Comparison of ENCODE assay signal across 18 mouse cellular contexts in the genomic region with DNA sequence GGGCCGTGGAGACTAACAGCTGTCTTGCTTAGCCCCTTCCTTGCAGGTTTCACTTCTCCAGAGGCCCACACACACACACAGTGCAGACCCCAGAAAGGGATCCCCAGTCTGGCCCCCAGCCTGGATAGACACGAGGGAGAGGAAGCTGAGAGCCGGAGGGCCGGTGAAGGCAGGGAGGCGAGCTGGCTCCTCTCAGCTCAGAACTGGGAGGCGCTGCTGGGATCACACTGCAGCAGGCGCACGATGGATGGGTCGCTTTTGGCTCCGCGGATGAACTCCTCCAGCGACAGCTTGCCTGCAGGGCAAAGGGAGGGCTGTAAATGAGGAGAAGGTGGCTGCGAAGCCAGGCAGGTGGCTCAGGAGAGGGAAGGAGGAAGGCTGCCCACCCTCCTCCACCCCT. TPM values are rescaled to one million over a fixed set of nuclear protein-coding genes. Genes with fewer than 3 reads are reported as not detected.
DNase-seq lines count a peak whose midpoint lies in the region; ATAC-seq lines count a peak whose summit lies in the region.
"Had no signal": no experiment of that assay in that cellular context is flagged by ENCODE, and none has a peak within 500 bp of the region (broad histone marks: within the 10 kb centered on the region; RNA-seq: fewer than 3 reads in every experiment).

No protein-coding gene starts in this region.

- no peaks in the 10 kb centered on the region for H3K36me3 ChIP-seq in hindbrain, embryonic 12.5 days
- H3K36me3 ChIP-seq in hindbrain, embryonic 16.5 days (ENCODE audit: control insufficient read depth, insufficient read depth, low read length), result no peaks in the 10 kb centered on the region
- H3K36me3 ChIP-seq in midbrain, embryonic 13.5 days, result no peaks in the 10 kb centered on the region
- no peaks in the 10 kb centered on the region for H3K36me3 ChIP-seq in midbrain, embryonic 16.5 days (ENCODE audit: control insufficient read depth, insufficient read depth, low read length)
- no peaks in the 10 kb centered on the region for H3K36me3 ChIP-seq in hindbrain, embryonic 14.5 days (replicated peaks; ENCODE audit: control insufficient read depth, insufficient read depth)
- no peaks in the 10 kb centered on the region for H3K36me3 ChIP-seq in stomach, embryonic 14.5 days (ENCODE audit: control insufficient read depth, insufficient read depth, low read length)
- H3K36me3 ChIP-seq: limb, embryonic 13.5 days had no signal

- H3K27me3 ChIP-seq in hindbrain, embryonic 12.5 days, result peaks cover 14% of the 10 kb centered on the region
- H3K27me3 ChIP-seq in hindbrain, embryonic 16.5 days (replicated peaks; ENCODE audit: control insufficient read depth, insufficient read depth, low read length), result no peaks in the 10 kb centered on the region
- peaks cover 16% of the 10 kb centered on the region for H3K27me3 ChIP-seq in midbrain, embryonic 13.5 days
- H3K27me3 ChIP-seq in midbrain, embryonic 16.5 days (ENCODE audit: control insufficient read depth, insufficient read depth, low read depth, low read length), result no peaks in the 10 kb centered on the region; the same call in none of the 2 replicates
- no peaks in the 10 kb centered on the region for H3K27me3 ChIP-seq in hindbrain, embryonic 14.5 days (ENCODE audit: control insufficient read depth, insufficient read depth, low read length)
- H3K27me3 ChIP-seq in stomach, embryonic 14.5 days (ENCODE audit: control insufficient read depth, insufficient read depth, low read length), result no peaks in the 10 kb centered on the region

- H3K4me2 ChIP-seq in hindbrain, embryonic 12.5 days (replicated peaks), result no peak overlapping the region; the same call in 1 of the 2 replicates
- no peak overlapping the region for H3K4me2 ChIP-seq in hindbrain, embryonic 16.5 days (ENCODE audit: low read length)
- H3K4me2 ChIP-seq in midbrain, embryonic 13.5 days (replicated peaks), result no peak overlapping the region
- H3K4me2 ChIP-seq in midbrain, embryonic 16.5 days (ENCODE audit: low read length), result no peak overlapping the region
- 0 out of 2 replicates have a peak overlapping the region, but pooled peaks have one; percentile 3 for H3K4me2 ChIP-seq in hindbrain, embryonic 14.5 days (replicated peaks)
- H3K4me2 ChIP-seq in stomach, embryonic 14.5 days (replicated peaks; ENCODE audit: low read depth, low read length), result peak overlapping the region; percentile 29
- H3K4me2 ChIP-seq: limb, embryonic 13.5 days had no signal

- 62% methylated on average over 12 of the region's 13 CpGs for WGBS in hindbrain, embryonic 12.5 days
- WGBS in hindbrain, embryonic 16.5 days, result 54% methylated on average over 12 of the region's 13 CpGs
- 69% methylated on average over 13 of the region's 13 CpGs for WGBS in midbrain, embryonic 13.5 days
- 59% methylated on average over 13 of the region's 13 CpGs for WGBS in midbrain, embryonic 16.5 days
- WGBS in hindbrain, embryonic 14.5 days, result 43% methylated on average over 13 of the region's 13 CpGs
- WGBS in stomach, embryonic 14.5 days, result 35% methylated on average over 13 of the region's 13 CpGs

- no peak for DNase-seq in hindbrain, embryonic 14.5 days (ENCODE audit: low spot score)
- DNase-seq: adrenal gland, adult 8-10 months; heart, adult 2 months; layer of hippocampus, postnatal 36 days; lung, postnatal 14 days; right cerebral cortex, postnatal 4 days had no signal

- H3K9me3 ChIP-seq in hindbrain, embryonic 12.5 days (replicated peaks), result no peaks in the 10 kb centered on the region
- no peaks in the 10 kb centered on the region for H3K9me3 ChIP-seq in hindbrain, embryonic 16.5 days (ENCODE audit: control insufficient read depth, low read length)
- no peaks in the 10 kb centered on the region for H3K9me3 ChIP-seq in midbrain, embryonic 13.5 days
- H3K9me3 ChIP-seq in midbrain, embryonic 16.5 days (replicated peaks; ENCODE audit: control insufficient read depth, low read length, poor library complexity, severe bottlenecking), result no peaks in the 10 kb centered on the region
- no peaks in the 10 kb centered on the region for H3K9me3 ChIP-seq in hindbrain, embryonic 14.5 days (ENCODE audit: control insufficient read depth, low read length)
- H3K9me3 ChIP-seq in stomach, embryonic 14.5 days (ENCODE audit: control insufficient read depth, low read depth, low read length), result no peaks in the 10 kb centered on the region
- H3K9me3 ChIP-seq: limb, embryonic 13.5 days had no signal

- H3K4me1 ChIP-seq in hindbrain, embryonic 12.5 days, result peaks cover 34% of the 10 kb centered on the region
- H3K4me1 ChIP-seq in hindbrain, embryonic 16.5 days (ENCODE audit: control insufficient read depth, insufficient read depth, low read depth, low read length), result 0 out of 2 replicates have a peak, but pooled peaks cover 7% of the 10 kb centered on the region
- peaks cover 20% of the 10 kb centered on the region for H3K4me1 ChIP-seq in midbrain, embryonic 13.5 days (replicated peaks)
- peaks cover 8% of the 10 kb centered on the region for H3K4me1 ChIP-seq in midbrain, embryonic 16.5 days (ENCODE audit: control insufficient read depth, insufficient read depth, low read length)
- H3K4me1 ChIP-seq in hindbrain, embryonic 14.5 days (replicated peaks; ENCODE audit: control insufficient read depth, insufficient read depth, low read length), result peaks cover 16% of the 10 kb centered on the region
- 0 out of 2 replicates have a peak, but pooled peaks cover 6% of the 10 kb centered on the region for H3K4me1 ChIP-seq in stomach, embryonic 14.5 days (ENCODE audit: control insufficient read depth, insufficient read depth, low read length)

- 0 out of 2 replicates have a peak overlapping the region, but pooled peaks have one; percentile 12 for H3K27ac ChIP-seq in hindbrain, embryonic 12.5 days
- H3K27ac ChIP-seq in hindbrain, embryonic 16.5 days (ENCODE audit: low read depth, low read length), result no peak overlapping the region
- H3K27ac ChIP-seq in midbrain, embryonic 13.5 days, result peak overlapping the region; percentile 25; the same call in 1 of the 2 replicates
- H3K27ac ChIP-seq in midbrain, embryonic 16.5 days (ENCODE audit: low read length), result no peak overlapping the region
- no peak overlapping the region for H3K27ac ChIP-seq in hindbrain, embryonic 14.5 days
- H3K27ac ChIP-seq in stomach, embryonic 14.5 days (ENCODE audit: low read length), result no peak overlapping the region
- H3K27ac ChIP-seq: heart, adult 2 months; kidney, postnatal 0 days; limb, embryonic 13.5 days had no signal

- H3K4me3 ChIP-seq in hindbrain, embryonic 12.5 days, result no peak overlapping the region
- H3K4me3 ChIP-seq in hindbrain, embryonic 16.5 days (ENCODE audit: low read length), result no peak overlapping the region
- H3K4me3 ChIP-seq in midbrain, embryonic 13.5 days (replicated peaks), result no peak overlapping the region
- H3K4me3 ChIP-seq in midbrain, embryonic 16.5 days (ENCODE audit: low read depth, low read length), result no peak overlapping the region
- no peak overlapping the region for H3K4me3 ChIP-seq in hindbrain, embryonic 14.5 days (replicated peaks; ENCODE audit: low read length)
- peak overlapping the region; percentile 3; the same call in 1 of the 2 replicates for H3K4me3 ChIP-seq in stomach, embryonic 14.5 days (ENCODE audit: low read depth, low read length)
- H3K4me3 ChIP-seq: erythroblast, embryonic 14.5 days; heart, adult 2 months; limb, embryonic 13.5 days had no signal

- ATAC-seq in hindbrain, embryonic 12.5 days (ENCODE audit: low FRiP score), result no peak
- no peak for ATAC-seq in hindbrain, embryonic 16.5 days
- ATAC-seq in midbrain, embryonic 13.5 days, result no peak
- no peak for ATAC-seq in midbrain, embryonic 16.5 days
- 0 out of 2 replicates have a peak, but pooled peaks have one; percentile 22 for ATAC-seq in hindbrain, embryonic 14.5 days (ENCODE audit: low FRiP score)
- ATAC-seq in stomach, embryonic 14.5 days (ENCODE audit: insufficient number of reproducible peaks, insufficient read depth, low FRiP score, low read depth), result peak; percentile 24; the same call in 1 of the 2 replicates
- no peak for ATAC-seq in megakaryocyte, adult 5-6 weeks (ENCODE audit: poor library complexity, severe bottlenecking)

- H3K9ac ChIP-seq in hindbrain, embryonic 12.5 days, result 0 out of 2 replicates have a peak overlapping the region, but pooled peaks have one; percentile 1
- no peak overlapping the region for H3K9ac ChIP-seq in hindbrain, embryonic 16.5 days (ENCODE audit: low read depth, low read length)
- no peak overlapping the region for H3K9ac ChIP-seq in midbrain, embryonic 13.5 days (replicated peaks)
- H3K9ac ChIP-seq in midbrain, embryonic 16.5 days (ENCODE audit: low read depth, low read length), result no peak overlapping the region
- H3K9ac ChIP-seq in hindbrain, embryonic 14.5 days, result no peak overlapping the region
- H3K9ac ChIP-seq in stomach, embryonic 14.5 days (replicated peaks; ENCODE audit: low read depth, low read length), result no peak overlapping the region
- H3K9ac ChIP-seq: limb, embryonic 13.5 days had no signal

RNA-seq across cellular contexts. Expression of gene Tmem54, which starts 6.9 kb away (rescaled TPM):
- 1.1 and 1.7 TPM in 2 replicates for polyA plus RNA-seq in hindbrain, embryonic 12.5 days (2016; fragmentation: Nextera tagmentation; extraction: Ambion mirVana)
- 0.16 and 0.20 TPM in 2 replicates for polyA plus RNA-seq in hindbrain, embryonic 16.5 days (2015; fragmentation: Nextera tagmentation; extraction: Ambion mirVana)
- not detected in 2 replicates for polyA plus RNA-seq in midbrain, embryonic 13.5 days (2015; fragmentation: Nextera tagmentation; extraction: Ambion mirVana)
- polyA plus RNA-seq in midbrain, embryonic 16.5 days (2015; fragmentation: Nextera tagmentation; extraction: Ambion mirVana), result not detected in 2 replicates
- polyA plus RNA-seq in hindbrain, embryonic 14.5 days (2014; fragmentation: Nextera tagmentation; extraction: Ambion mirVana), result 0.33 TPM in 1 of 2 replicates, not detected in the other
- polyA plus RNA-seq in stomach, embryonic 14.5 days (2014; fragmentation: Nextera tagmentation; extraction: Ambion mirVana), result 20.9 and 22.6 TPM in 2 replicates
- total RNA-seq in megakaryocyte, adult 5-6 weeks (2015), result not detected in 2 replicates
- total RNA-seq in megakaryocyte, adult 5-6 weeks (2017), result not detected in 2 replicates
- total RNA-seq: adrenal gland, adult 8-10 months; common myeloid progenitor, adult 5-6 weeks; heart, adult 2 months; heart, postnatal 14 days; layer of hippocampus, postnatal 36 days had no signal
- polyA plus RNA-seq: erythroblast, embryonic 14.5 days; midbrain, postnatal 0 days had no signal

RNA-seq across cellular contexts. Expression of gene Hpca, which starts 9.6 kb away (rescaled TPM):
- polyA plus RNA-seq in hindbrain, embryonic 12.5 days (2016; fragmentation: Nextera tagmentation; extraction: Ambion mirVana), result 8.8 and 12.1 TPM in 2 replicates
- 168 and 199 TPM in 2 replicates for polyA plus RNA-seq in hindbrain, embryonic 16.5 days (2015; fragmentation: Nextera tagmentation; extraction: Ambion mirVana)
- 17.1 and 17.9 TPM in 2 replicates for polyA plus RNA-seq in midbrain, embryonic 13.5 days (2015; fragmentation: Nextera tagmentation; extraction: Ambion mirVana)
- 85.5 and 130 TPM in 2 replicates for polyA plus RNA-seq in midbrain, embryonic 16.5 days (2015; fragmentation: Nextera tagmentation; extraction: Ambion mirVana)
- polyA plus RNA-seq in hindbrain, embryonic 14.5 days (2014; fragmentation: Nextera tagmentation; extraction: Ambion mirVana), result 56.2 and 68.7 TPM in 2 replicates
- polyA plus RNA-seq in stomach, embryonic 14.5 days (2014; fragmentation: Nextera tagmentation; extraction: Ambion mirVana), result 1.1 and 2.0 TPM in 2 replicates
- total RNA-seq in megakaryocyte, adult 5-6 weeks (2015), result not detected in 2 replicates
- total RNA-seq in megakaryocyte, adult 5-6 weeks (2017), result not detected in 2 replicates
- polyA plus RNA-seq: erythroblast, embryonic 14.5 days had no signal

RNA-seq across cellular contexts. Expression of gene Fndc5, which starts 24.6 kb away (rescaled TPM):
- 3.9 and 6.2 TPM in 2 replicates for polyA plus RNA-seq in hindbrain, embryonic 12.5 days (2016; fragmentation: Nextera tagmentation; extraction: Ambion mirVana)
- polyA plus RNA-seq in hindbrain, embryonic 16.5 days (2015; fragmentation: Nextera tagmentation; extraction: Ambion mirVana), result 10.7 and 11.6 TPM in 2 replicates
- 1.9 and 2.0 TPM in 2 replicates for polyA plus RNA-seq in midbrain, embryonic 13.5 days (2015; fragmentation: Nextera tagmentation; extraction: Ambion mirVana)
- polyA plus RNA-seq in midbrain, embryonic 16.5 days (2015; fragmentation: Nextera tagmentation; extraction: Ambion mirVana), result 5.9 and 6.2 TPM in 2 replicates
- 14.5 and 15.4 TPM in 2 replicates for polyA plus RNA-seq in hindbrain, embryonic 14.5 days (2014; fragmentation: Nextera tagmentation; extraction: Ambion mirVana)
- polyA plus RNA-seq in stomach, embryonic 14.5 days (2014; fragmentation: Nextera tagmentation; extraction: Ambion mirVana), result 1.4 TPM in 2 replicates
- 0.07 TPM in 2 replicates for total RNA-seq in megakaryocyte, adult 5-6 weeks (2015)
- not detected in 2 replicates for total RNA-seq in megakaryocyte, adult 5-6 weeks (2017)
- total RNA-seq: common myeloid progenitor, adult 5-6 weeks had no signal

RNA-seq across cellular contexts. Expression of gene Rnf19b, which starts 54.2 kb away (rescaled TPM):
- polyA plus RNA-seq in hindbrain, embryonic 12.5 days (2016; fragmentation: Nextera tagmentation; extraction: Ambion mirVana), result 17.7 and 20.4 TPM in 2 replicates
- 30.8 and 31.6 TPM in 2 replicates for polyA plus RNA-seq in hindbrain, embryonic 16.5 days (2015; fragmentation: Nextera tagmentation; extraction: Ambion mirVana)
- polyA plus RNA-seq in midbrain, embryonic 13.5 days (2015; fragmentation: Nextera tagmentation; extraction: Ambion mirVana), result 21.5 and 22.1 TPM in 2 replicates
- 31.4 and 37.5 TPM in 2 replicates for polyA plus RNA-seq in midbrain, embryonic 16.5 days (2015; fragmentation: Nextera tagmentation; extraction: Ambion mirVana)
- 35.5 and 41.1 TPM in 2 replicates for polyA plus RNA-seq in hindbrain, embryonic 14.5 days (2014; fragmentation: Nextera tagmentation; extraction: Ambion mirVana)
- 6.9 and 7.2 TPM in 2 replicates for polyA plus RNA-seq in stomach, embryonic 14.5 days (2014; fragmentation: Nextera tagmentation; extraction: Ambion mirVana)
- 20.2 and 24.2 TPM in 2 replicates for total RNA-seq in megakaryocyte, adult 5-6 weeks (2015)
- total RNA-seq in megakaryocyte, adult 5-6 weeks (2017), result 52.8 and 56.8 TPM in 2 replicates

Comparison
In these comparisons a context has a peak if more than half of its experiments do, and no peak if none do; other contexts are left out.
1. ATAC-seq: peak in hindbrain, embryonic 14.5 days (single experiment) and stomach, embryonic 14.5 days (single experiment); none in hindbrain, embryonic 12.5 days (single experiment), hindbrain, embryonic 16.5 days (single experiment), midbrain, embryonic 13.5 days (single experiment), midbrain, embryonic 16.5 days (single experiment) and megakaryocyte, adult 5-6 weeks (single experiment).
2. H3K27ac ChIP-seq: peak in hindbrain, embryonic 12.5 days (single experiment) and midbrain, embryonic 13.5 days (single experiment); none in hindbrain, embryonic 16.5 days (single experiment), midbrain, embryonic 16.5 days (single experiment), hindbrain, embryonic 14.5 days (single experiment) and stomach, embryonic 14.5 days (single experiment).
3. H3K4me2 ChIP-seq: peak in hindbrain, embryonic 14.5 days (single experiment) and stomach, embryonic 14.5 days (single experiment); none in hindbrain, embryonic 12.5 days (single experiment), hindbrain, embryonic 16.5 days (single experiment), midbrain, embryonic 13.5 days (single experiment) and midbrain, embryonic 16.5 days (single experiment).